Mouse (Mus musculus): Measurements from ENCODE around the gene AA467197.

- TF ChIP-seq CTCF (IDR thresholded peaks at IDR 0.05; ENCODE audit: borderline replicate concordance, control insufficient read depth, extremely low read depth, insufficient read depth, low read length, poor library complexity) = peak; percentile 41; the same call in 1 of the 2 replicates
- peak; percentile 77 for TF ChIP-seq POLR2A (IDR thresholded peaks at IDR 0.05; ENCODE audit: control insufficient read depth, extremely low read depth, insufficient read depth, low read length, poor library complexity)
These were observed 6.1 kb upstream of the AA467197 start for GRCm38 (mm10) chr2:122630465-122631225.
